In the genomic region with DNA sequence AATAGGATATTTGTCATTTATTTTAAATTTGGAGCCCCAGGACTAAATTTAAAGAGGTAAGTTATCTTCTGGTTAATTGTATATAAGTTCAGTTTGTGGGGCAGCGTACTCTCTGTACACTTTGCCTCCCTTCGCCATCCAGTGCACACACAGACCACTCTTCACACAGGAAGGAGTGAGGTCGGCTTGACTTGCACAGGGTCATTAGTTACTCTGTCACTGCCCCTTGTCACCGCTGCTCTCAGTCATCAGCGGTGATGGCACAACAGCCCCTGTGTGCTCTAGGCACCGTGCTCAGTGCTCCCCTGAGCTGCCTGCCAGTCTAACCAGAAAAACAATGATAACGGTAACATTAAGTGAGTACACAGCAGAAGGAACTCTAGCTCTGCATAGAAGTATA, we compare ENCODE assay signal across 31 mouse cellular contexts.
"Had no signal": no experiment of that assay in that cellular context is flagged by ENCODE, and none has a peak within 500 bp of the region (broad histone marks: within the 10 kb centered on the region; RNA-seq: fewer than 3 reads in every experiment).

No protein-coding gene starts in this region.

- H3K9me3 ChIP-seq: limb, embryonic 10.5 days; liver, embryonic 15.5 days; lung, embryonic 15.5 days; midbrain, embryonic 10.5 days; midbrain, embryonic 12.5 days; midbrain, embryonic 13.5 days; midbrain, embryonic 15.5 days; neural tube, embryonic 12.5 days; neural tube, embryonic 13.5 days had no signal

- H3K9ac ChIP-seq: limb, embryonic 12.5 days; limb, embryonic 13.5 days; limb, embryonic 15.5 days; liver, embryonic 13.5 days; liver, embryonic 14.5 days; liver, embryonic 15.5 days; liver, postnatal 0 days; lung, embryonic 14.5 days; lung, embryonic 15.5 days; midbrain, embryonic 12.5 days; midbrain, embryonic 13.5 days; midbrain, embryonic 15.5 days; neural tube, embryonic 12.5 days; neural tube, embryonic 13.5 days had no signal

- H3K27me3 ChIP-seq: limb, embryonic 12.5 days; limb, embryonic 13.5 days; limb, embryonic 15.5 days; liver, embryonic 13.5 days; liver, embryonic 15.5 days; lung, embryonic 15.5 days; megakaryocyte, embryonic 14.5 days; midbrain, embryonic 12.5 days; midbrain, embryonic 13.5 days; midbrain, embryonic 15.5 days; neural tube, embryonic 12.5 days; neural tube, embryonic 13.5 days had no signal

- H3K4me2 ChIP-seq: limb, embryonic 12.5 days; limb, embryonic 13.5 days; limb, embryonic 15.5 days; liver, embryonic 13.5 days; liver, embryonic 15.5 days; lung, embryonic 14.5 days; lung, embryonic 15.5 days; midbrain, embryonic 11.5 days; midbrain, embryonic 12.5 days; midbrain, embryonic 13.5 days; midbrain, embryonic 15.5 days; neural tube, embryonic 12.5 days; neural tube, embryonic 13.5 days had no signal

- H3K27ac ChIP-seq: left cerebral cortex, adult 2 months; limb, embryonic 10.5 days; limb, embryonic 12.5 days; limb, embryonic 13.5 days; limb, embryonic 15.5 days; liver, embryonic 13.5 days; liver, embryonic 14.5 days; liver, embryonic 15.5 days; lung, embryonic 15.5 days; macrophage; midbrain, embryonic 10.5 days; midbrain, embryonic 12.5 days; midbrain, embryonic 15.5 days; neural tube, embryonic 12.5 days had no signal

- H3K4me3 ChIP-seq: left cerebral cortex, adult 2 months; limb, embryonic 10.5 days; limb, embryonic 12.5 days; limb, embryonic 13.5 days; limb, embryonic 15.5 days; liver, embryonic 13.5 days; liver, embryonic 15.5 days; lung, embryonic 15.5 days; megakaryocyte, embryonic 14.5 days; midbrain, embryonic 10.5 days; midbrain, embryonic 12.5 days; midbrain, embryonic 13.5 days; midbrain, embryonic 15.5 days; myocyte; neural tube, embryonic 12.5 days; neural tube, embryonic 13.5 days had no signal

- H3K36me3 ChIP-seq: midbrain, embryonic 15.5 days had no signal

- DNase-seq: left cerebral cortex, postnatal 4 days; liver; liver, embryonic 13.5 days; liver, postnatal 0 days; lung, adult 2 months; lung, embryonic 14.5 days; lung, postnatal 10 days; lung, postnatal 14 days; lung, postnatal 36 days; lung, postnatal 4 days; midbrain, embryonic 14.5 days had no signal

- ATAC-seq: liver, postnatal 0 days; lung, postnatal 0 days; midbrain, embryonic 13.5 days; midbrain, embryonic 15.5 days; midbrain, embryonic 16.5 days had no signal
